Mouse (Mus musculus) kidney, adult 10 weeks (tissue): ENCODE data around the gene Itprid1. TPM values are rescaled to one million over a fixed set of nuclear protein-coding genes. Genes with fewer than 3 reads are reported as not detected.

Experiments used
- polyA plus RNA-seq: library from polyadenylated mRNA; stranded (reverse); fragments of 350-450 nt; fragmentation: Illumina TruSeq; extraction: RNeasy Lipid Tissue Mini Kit (QIAGEN cat#74804); gene quantifications from one replicate; pipeline ENCODE4 v1.2.3, GENCODE M21; 2014; ENCODE audit warnings: low read depth, low replicate concordance

The Itprid1 gene
- polyA plus RNA-seq: not detected

GRCm38 (mm10) chr6:55836650-55837320, at the start of gene Itprid1:
Gene Itprid1, plus strand, starts transcription at chr6:55836895.

GRCm38 (mm10) chr6:56017291-56017994, 180.7 kb downstream of the Itprid1 start, which contains the start of gene Ppp1r17:
Gene Ppp1r17, plus strand, starts transcription at chr6:56017497.

Other genes with a start within 250 kb of the Itprid1 start
- not detected for gene Neurod6, start 155.6 kb upstream of the Itprid1 start, polyA plus RNA-seq
- not detected for gene Ppp1r17, start 180.6 kb downstream of the Itprid1 start, polyA plus RNA-seq